Mouse (Mus musculus) neutrophil, adult 83 days (primary cell): Measurements from ENCODE around the gene Gm17693. TPM values are rescaled to one million over a fixed set of nuclear protein-coding genes. Genes with fewer than 3 reads are reported as not detected.

Source experiments
- total RNA-seq, 2 experiments: library from RNA; stranded (reverse); gene quantifications; one replicate each; pipeline ENCODE4 v1.2.4; 2023

The Gm17693 gene
- not detected for total RNA-seq

DNA sequence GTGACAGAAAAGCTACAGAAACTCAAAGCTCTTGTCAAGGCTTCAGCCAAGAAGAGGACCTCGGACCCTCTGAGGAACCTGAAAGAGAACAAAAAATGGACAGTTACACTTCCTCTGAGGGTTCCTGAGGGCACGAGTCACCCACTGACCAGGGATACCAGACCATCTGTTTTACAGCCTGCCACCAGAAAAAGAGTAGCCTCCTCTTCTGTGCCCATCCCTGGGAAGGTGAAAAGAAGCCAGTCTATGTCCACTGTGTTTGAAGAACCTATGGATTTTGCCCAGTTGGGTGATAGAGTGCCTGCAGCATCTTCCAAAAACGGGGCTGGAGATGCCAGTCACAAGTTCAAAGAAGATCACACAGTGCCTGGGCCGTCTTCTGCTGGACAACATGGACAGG lies at the start of gene Gm17693:
Gm17693 (plus strand) TSS at position 301 of the 400 bp plus-strand sequence.

